Mouse (Mus musculus) testis, adult 2 months (tissue): Measurements from ENCODE around the gene Inhbe. TPM values are rescaled to one million over a fixed set of nuclear protein-coding genes. Genes with fewer than 3 reads are reported as not detected.

Experiments
- H3K27ac ChIP-seq: fragments of 200-500 bp; 2 replicates; pipeline ENCODE4 v1.5.1; 2012; ENCODE audit warnings: low read depth, low read length; ENCODE audit not compliant: control insufficient read depth, insufficient read depth
- H3K27me3 ChIP-seq: fragments of 200-500 bp; 2 replicates; pipeline ENCODE4 v1.6.1; 2012; ENCODE audit warnings: mild to moderate bottlenecking, low read length, moderate library complexity; ENCODE audit not compliant: control insufficient read depth, insufficient read depth
- H3K36me3 ChIP-seq: fragments of 200-500 bp; 2 replicates; pipeline ENCODE4 v1.6.1; 2012; ENCODE audit warnings: mild to moderate bottlenecking, low read length; ENCODE audit not compliant: control insufficient read depth, insufficient read depth
- H3K4me1 ChIP-seq: fragments of 200-500 bp; 2 replicates; pipeline ENCODE4 v1.6.1; 2012; ENCODE audit warnings: low read length; ENCODE audit not compliant: control insufficient read depth, insufficient read depth
- H3K4me3 ChIP-seq: fragments of 200-500 bp; 2 replicates; pipeline ENCODE4 v1.5.1; 2012; ENCODE audit warnings: low read depth, mild to moderate bottlenecking, low read length, moderate library complexity, mixed read lengths; ENCODE audit not compliant: control insufficient read depth
- CTCF ChIP-seq: fragments of 200-500 bp; IDR thresholded peaks from 2 replicates; pipeline ENCODE4 v1.5.1; 2012; ENCODE audit warnings: low read depth, mild to moderate bottlenecking, inconsistent platforms, low read length, moderate library complexity; ENCODE audit not compliant: control insufficient read depth, insufficient read depth, insufficient replicate concordance
- POLR2A ChIP-seq: fragments of 200-500 bp; IDR thresholded peaks from 2 replicates; pipeline ENCODE4 v1.6.1; 2012; ENCODE audit warnings: low read depth, mild to moderate bottlenecking, inconsistent platforms, low read length, moderate library complexity; ENCODE audit not compliant: control insufficient read depth
- polyA plus RNA-seq: library from polyadenylated mRNA; depleted of rRNA; stranded (reverse); fragments of >200 nt; gene quantifications from 2 replicates; pipeline ENCODE4 v1.2.3, GENCODE M21; 2012

Gene Inhbe
- polyA plus RNA-seq, 1 experiment: not detected

DNA sequence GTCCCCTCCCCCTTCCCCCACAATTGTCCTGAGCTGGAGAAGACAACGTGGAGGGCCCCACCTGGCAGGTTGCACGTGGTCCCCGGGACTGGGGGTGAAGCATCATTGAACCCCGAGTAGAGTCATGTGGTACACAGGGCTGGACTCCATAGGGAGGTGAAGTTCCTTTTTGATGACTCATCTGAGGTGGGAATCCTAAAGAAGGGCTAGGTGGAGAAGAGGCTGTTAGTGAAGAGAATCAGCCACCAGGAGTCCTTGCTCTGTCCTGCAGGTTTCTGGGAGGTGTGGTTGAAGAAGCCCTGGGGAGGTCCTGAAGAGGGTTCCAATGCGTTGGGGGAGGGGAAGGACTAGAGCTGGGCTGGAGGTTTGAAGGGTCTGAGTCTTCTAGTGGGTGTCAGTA lies 17.3 kb downstream of the Inhbe start:
- TF ChIP-seq CTCF (no peak), POLR2A (no peak)
- H3K4me1 ChIP-seq: peaks cover 13% of the 10 kb centered on the region
- no peaks in the 10 kb centered on the region for H3K36me3 ChIP-seq
- H3K4me3 ChIP-seq: no peak overlapping the region
- no peak overlapping the region for H3K27ac ChIP-seq
- H3K27me3 ChIP-seq: no peaks in the 10 kb centered on the region

- TF ChIP-seq POLR2A (no peak), CTCF (no peak)
- no peak overlapping the region for H3K4me3 ChIP-seq
- no peak overlapping the region for H3K27ac ChIP-seq
- no peaks in the 10 kb centered on the region for H3K36me3 ChIP-seq
- peaks cover 8% of the 10 kb centered on the region for H3K4me1 ChIP-seq
- H3K27me3 ChIP-seq: no peaks in the 10 kb centered on the region
Observed at GRCm38 (mm10) chr10:127335271-127335670, 18.9 kb downstream of the Inhbe start.

GRCm38 (mm10) chr10:127333152-127333551 lies 21.1 kb downstream of the Inhbe start:
- TF ChIP-seq POLR2A: no peak
- no peak; the same call in 1 of the 2 replicates for TF ChIP-seq CTCF
- H3K4me3 ChIP-seq: no peak overlapping the region
- no peaks in the 10 kb centered on the region; the same call in 1 of the 2 replicates for H3K4me1 ChIP-seq
- no peaks in the 10 kb centered on the region for H3K27me3 ChIP-seq
- H3K36me3 ChIP-seq: no peaks in the 10 kb centered on the region
- H3K27ac ChIP-seq: no peak overlapping the region

GRCm38 (mm10) chr10:127332211-127332874 lies 21.9 kb downstream of the Inhbe start:
- Histone ChIP-seq H3K4me1 (peaks cover 3% of the 10 kb centered on the region), H3K27me3 (peaks cover 4% of the 10 kb centered on the region; the same call in 1 of the 2 replicates), H3K36me3 (no peaks in the 10 kb centered on the region), H3K4me3 (peak overlapping the region; percentile 64), H3K27ac (no peak overlapping the region)
- TF ChIP-seq CTCF (peak; percentile 52; the same call in 1 of the 2 replicates), POLR2A (no peak)

DNA sequence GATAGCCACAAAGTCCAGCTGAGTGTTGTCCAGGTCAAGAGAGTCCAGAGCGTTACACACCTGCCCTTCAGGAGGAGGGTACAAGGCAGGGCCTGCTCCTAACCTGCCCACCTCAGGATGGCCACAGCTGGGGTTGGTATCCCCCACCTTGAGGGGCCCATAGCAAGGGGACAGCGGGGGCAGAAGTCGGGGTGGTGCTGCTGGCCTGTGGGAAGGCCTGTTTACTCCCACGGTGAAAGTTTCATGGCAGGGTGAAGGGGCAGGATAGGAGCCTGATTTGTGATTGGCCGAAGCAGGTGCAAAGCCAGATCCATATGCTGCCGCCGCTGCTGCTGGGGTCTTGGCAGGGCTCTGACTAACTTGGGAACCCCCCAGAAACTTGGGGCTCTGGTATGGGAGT lies 24.0 kb downstream of the Inhbe start:
- Histone ChIP-seq H3K27me3 (peaks cover 7% of the 10 kb centered on the region), H3K27ac (no peak overlapping the region), H3K4me3 (no peak overlapping the region), H3K36me3 (no peaks in the 10 kb centered on the region), H3K4me1 (peaks cover 17% of the 10 kb centered on the region)
- TF ChIP-seq POLR2A: no peak

DNA sequence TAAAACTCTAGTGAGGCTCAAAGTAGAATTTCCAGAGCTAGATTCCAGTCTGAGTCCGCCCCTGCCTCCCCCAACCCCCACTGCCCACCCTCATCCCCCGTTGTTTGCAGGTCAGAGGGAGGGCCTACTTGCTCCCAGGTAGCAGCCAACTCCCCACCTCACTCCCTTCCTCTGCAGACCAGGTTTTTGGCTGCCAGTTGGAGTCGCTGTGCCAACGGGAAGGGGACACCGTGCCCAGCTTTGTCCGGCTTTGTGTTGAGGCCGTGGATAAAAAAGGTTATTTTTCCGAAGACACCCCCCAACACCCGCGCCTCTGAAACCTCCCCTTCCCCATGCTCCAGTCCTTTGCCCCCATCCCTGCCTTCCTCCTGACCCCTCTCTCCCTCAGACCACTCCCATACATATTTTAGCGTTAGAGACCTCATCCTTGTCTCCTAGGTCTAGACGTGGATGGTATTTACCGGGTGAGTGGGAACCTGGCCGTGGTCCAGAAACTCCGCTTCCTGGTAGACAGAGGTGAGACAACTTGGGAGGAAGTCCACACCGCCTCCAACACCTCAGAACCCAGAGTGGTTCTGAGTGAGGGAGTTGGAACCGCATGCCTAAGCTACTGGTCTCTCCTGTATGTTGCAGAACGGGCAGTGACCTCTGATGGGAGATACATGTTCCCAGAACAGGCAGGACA lies 26.6 kb downstream of the Inhbe start:
- TF ChIP-seq CTCF: no peak
- TF ChIP-seq POLR2A: no peak

DNA sequence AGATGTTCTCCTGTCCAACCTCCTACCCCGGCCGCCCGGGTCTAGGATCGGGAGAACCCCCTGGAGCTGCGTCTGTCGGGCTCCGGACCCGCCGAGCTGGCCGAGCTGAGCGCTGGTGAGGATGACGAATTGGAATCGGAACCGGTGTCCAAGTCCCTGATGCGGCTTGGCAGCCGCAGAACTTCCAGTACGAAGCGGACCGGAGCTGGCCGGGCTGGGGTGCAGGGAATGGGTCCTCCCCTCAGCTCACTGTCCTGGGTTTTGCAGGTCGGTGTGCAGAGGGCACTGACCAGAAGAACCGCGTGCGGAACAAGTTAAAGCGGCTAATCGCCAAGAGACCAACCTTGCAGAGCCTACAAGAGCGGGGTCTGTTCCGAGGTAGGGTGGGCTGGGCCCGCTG lies 27.4 kb downstream of the Inhbe start:
- no peak overlapping the region for H3K27ac ChIP-seq

More for the DNA sequence above, 26.6 kb downstream of the Inhbe start:
- peaks cover 30% of the 10 kb centered on the region for H3K4me1 ChIP-seq
- no peaks in the 10 kb centered on the region for H3K36me3 ChIP-seq
- no peak overlapping the region for H3K27ac ChIP-seq
- H3K4me3 ChIP-seq: no peak overlapping the region
- H3K27me3 ChIP-seq: peaks cover 7% of the 10 kb centered on the region

More for the DNA sequence above, 27.4 kb downstream of the Inhbe start:
- Histone ChIP-seq H3K27me3 (peaks cover 7% of the 10 kb centered on the region), H3K4me3 (peak overlapping the region; percentile 55), H3K4me1 (peaks cover 30% of the 10 kb centered on the region), H3K36me3 (no peaks in the 10 kb centered on the region)
- TF ChIP-seq CTCF (no peak), POLR2A (no peak)
